Mouse (Mus musculus) right cerebral cortex, postnatal 25 days (tissue): ENCODE measurements around the gene Gfi1.

Experiments
- DNase-seq: peaks from one replicate; pipeline ENCODE4 v3.0.0; 2022

Gene Gfi1

GRCm38 (mm10) chr5:107725435-107726261, at the start of gene Gfi1:
Gene Gfi1, minus strand, starts transcription at chr5:107726036.
- DNase-seq = no peak

- no peak for DNase-seq
Measured at GRCm38 (mm10) chr5:107772049-107772448, 46.2 kb upstream of the Gfi1 start.

GRCm38 (mm10) chr5:107768224-107768623, 42.4 kb upstream of the Gfi1 start:
- DNase-seq = no peak

- no peak for DNase-seq
Measured at GRCm38 (mm10) chr5:107765946-107766345, 40.1 kb upstream of the Gfi1 start.

- DNase-seq = no peak
Measured at GRCm38 (mm10) chr5:107764486-107764885, 38.6 kb upstream of the Gfi1 start.

GRCm38 (mm10) chr5:107763674-107764073, 37.8 kb upstream of the Gfi1 start:
- no peak for DNase-seq

- no peak for DNase-seq
Measured at GRCm38 (mm10) chr5:107759121-107759520, 33.3 kb upstream of the Gfi1 start.

GRCm38 (mm10) chr5:107756072-107756471, 30.2 kb upstream of the Gfi1 start:
- no peak for DNase-seq

GRCm38 (mm10) chr5:107754740-107755139, 28.9 kb upstream of the Gfi1 start:
- DNase-seq = no peak

- no peak for DNase-seq
Measured at GRCm38 (mm10) chr5:107753656-107754055, 27.8 kb upstream of the Gfi1 start.

GRCm38 (mm10) chr5:107749229-107749916, 23.5 kb upstream of the Gfi1 start:
- no peak for DNase-seq

- DNase-seq = no peak
Measured at GRCm38 (mm10) chr5:107739023-107739422, 13.2 kb upstream of the Gfi1 start.

GRCm38 (mm10) chr5:107738296-107738695, 12.5 kb upstream of the Gfi1 start:
- DNase-seq = no peak

- DNase-seq = no peak
Measured at GRCm38 (mm10) chr5:107736171-107736570, 10.3 kb upstream of the Gfi1 start.

- no peak for DNase-seq
Measured at GRCm38 (mm10) chr5:107731844-107732243, 6.0 kb upstream of the Gfi1 start.

- no peak for DNase-seq
Measured at GRCm38 (mm10) chr5:107731408-107731807, 5.6 kb upstream of the Gfi1 start.

GRCm38 (mm10) chr5:107727007-107727402, 1.2 kb upstream of the Gfi1 start:
- no peak for DNase-seq

- DNase-seq = peak; percentile 13
Measured at GRCm38 (mm10) chr5:107726281-107727006, 608 bp upstream of the Gfi1 start.

GRCm38 (mm10) chr5:107724661-107725434, 988 bp downstream of the Gfi1 start:
- no peak for DNase-seq

GRCm38 (mm10) chr5:107723541-107724511, 2.0 kb downstream of the Gfi1 start:
- peak; percentile 14 for DNase-seq
